Mouse (Mus musculus) left cerebral cortex, adult 2 months (tissue): ENCODE data around the gene Mybbp1a. TPM values are rescaled to one million over a fixed set of nuclear protein-coding genes. Genes with fewer than 3 reads are reported as not detected.

Experiments
- DNase-seq, 2 experiments: peaks; one replicate each; pipeline ENCODE4 v3.0.0; 2021 to 2022; ENCODE audit warnings: low spot score in 2 of 2, mixed read lengths in 1 of 2; ENCODE audit errors: extremely low spot score in 1 of 2
- H3K27ac ChIP-seq: fragments of 200-600 bp; 2 replicates; pipeline ENCODE4 v1.8.1; 2022
- H3K4me3 ChIP-seq: fragments of 200-600 bp; 2 replicates; pipeline ENCODE4 v1.8.1; 2022
- CTCF ChIP-seq: fragments of 200-600 bp; IDR thresholded peaks from 2 replicates; pipeline ENCODE4 v1.8.1; 2022; ENCODE audit warnings: antibody characterized with exemption, mild to moderate bottlenecking, moderate library complexity
- intact Hi-C: fragments of 180-260 bp; cut with DNase I; formaldehyde crosslinking; loops from one replicate; pipeline ENCODE4 v1.15.1; 2025
- total RNA-seq, 2 experiments: library from RNA; stranded (reverse); gene quantifications; 2 replicates each; pipeline ENCODE4 v1.2.3; 2021

Gene Mybbp1a
- total RNA-seq, 2 experiments from 2014 or later = 53.2 to 55.0 TPM

GRCm38 (mm10) chr11:72406079-72406675, 35.0 kb upstream of the Mybbp1a start:
- intact Hi-C loops = no loop called here
- H3K4me3 ChIP-seq = no peak overlapping the region
- DNase-seq = no peak
- H3K27ac ChIP-seq = no peak overlapping the region
- no peak for TF ChIP-seq CTCF

GRCm38 (mm10) chr11:72407081-72407480, 34.1 kb upstream of the Mybbp1a start:
- no peak for TF ChIP-seq CTCF
- intact Hi-C loops = no loop called here
- Histone ChIP-seq H3K27ac (no peak overlapping the region), H3K4me3 (no peak overlapping the region)
- no peak for DNase-seq

- no peak for DNase-seq
- intact Hi-C loops = no loop called here
- no peak for TF ChIP-seq CTCF
- Histone ChIP-seq H3K4me3 (no peak overlapping the region), H3K27ac (no peak overlapping the region)
Measured at GRCm38 (mm10) chr11:72407574-72407973, 33.6 kb upstream of the Mybbp1a start.

GRCm38 (mm10) chr11:72408451-72409170, 32.5 kb upstream of the Mybbp1a start:
- intact Hi-C loops = no loop called here
- H3K4me3 ChIP-seq = no peak overlapping the region
- TF ChIP-seq CTCF = no peak
- no peak overlapping the region for H3K27ac ChIP-seq
- no peak for DNase-seq

GRCm38 (mm10) chr11:72409649-72410385, 31.3 kb upstream of the Mybbp1a start:
- H3K4me3 ChIP-seq = no peak overlapping the region
- H3K27ac ChIP-seq = no peak overlapping the region
- no peak for TF ChIP-seq CTCF
- DNase-seq = no peak
- intact Hi-C loops = no loop called here

GRCm38 (mm10) chr11:72410521-72411092, 30.5 kb upstream of the Mybbp1a start:
- no peak; the same call in 1 of the 2 replicates for TF ChIP-seq CTCF
- Histone ChIP-seq H3K27ac (no peak overlapping the region), H3K4me3 (peak overlapping the region; percentile 53)
- DNase-seq = no peak
- intact Hi-C loops = no loop called here

- peak; percentile 31 to 56 for DNase-seq
- intact Hi-C loops = no loop called here
- peak; percentile 45; the same call in 1 of the 2 replicates for TF ChIP-seq CTCF
- H3K27ac ChIP-seq = no peak within 1 kb of the TSS
- H3K4me3 ChIP-seq = peak within 1 kb of the TSS; percentile 53
Measured at GRCm38 (mm10) chr11:72411093-72411921, 29.8 kb upstream of the Mybbp1a start, which contains the start of gene Smtnl2. Smtnl2 (minus strand) TSS chr11:72411713.

- Histone ChIP-seq H3K27ac (no peak overlapping the region), H3K4me3 (no peak overlapping the region; the same call in 1 of the 2 replicates)
- TF ChIP-seq CTCF = no peak
- no peak for DNase-seq
- intact Hi-C loops = no loop called here
Measured at GRCm38 (mm10) chr11:72411945-72412344, 29.2 kb upstream of the Mybbp1a start.

- Histone ChIP-seq H3K27ac (no peak overlapping the region), H3K4me3 (no peak overlapping the region)
- intact Hi-C loops = no loop called here
- no peak for DNase-seq
- TF ChIP-seq CTCF = no peak
Measured at GRCm38 (mm10) chr11:72413016-72413415, 28.1 kb upstream of the Mybbp1a start.

- TF ChIP-seq CTCF = no peak
- DNase-seq = no peak
- intact Hi-C loops = no loop called here
- Histone ChIP-seq H3K27ac (no peak overlapping the region), H3K4me3 (no peak overlapping the region)
Measured at GRCm38 (mm10) chr11:72413601-72414190, 27.5 kb upstream of the Mybbp1a start.

GRCm38 (mm10) chr11:72415155-72415554, 26.0 kb upstream of the Mybbp1a start:
- DNase-seq = no peak
- no peak overlapping the region for H3K4me3 ChIP-seq
- H3K27ac ChIP-seq = no peak overlapping the region
- no peak for TF ChIP-seq CTCF
- intact Hi-C loops = no loop called here
